Mouse (Mus musculus): ENCODE measurements around the gene Sfi1.
"Not testable (repeated sequence)": the region's sequence is repeated elsewhere in the genome, so short reads cannot be mapped to it uniquely, and the experiment has no call there.

DNA sequence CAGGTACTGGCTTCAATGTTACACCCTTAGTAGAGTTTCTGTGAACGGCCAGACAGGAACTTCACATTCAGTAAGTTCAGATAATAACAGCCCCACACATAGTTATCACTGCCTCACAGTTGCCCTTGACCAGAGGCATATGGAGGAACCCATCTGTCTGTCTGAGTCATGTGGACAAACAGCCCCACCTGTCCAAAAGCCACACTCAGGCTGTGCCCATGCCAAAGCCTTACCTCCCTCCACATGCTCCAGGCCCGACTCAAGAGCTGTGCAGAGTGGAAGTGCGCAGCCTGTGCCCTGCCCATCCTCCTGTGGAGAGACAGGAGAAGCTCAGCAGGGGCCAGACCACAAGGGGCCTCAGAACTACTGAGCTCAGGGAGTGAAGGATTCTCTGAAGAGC lies 49.3 kb downstream of the Sfi1 start:
- TF ChIP-seq CTCF (IDR thresholded peaks at IDR 0.05 in 2 of 3, conservative IDR thresholded peaks at IDR 0.05 in 1 of 3; ENCODE audit: control insufficient read depth in 1 of 3, insufficient read depth in 1 of 3, low read depth in 2 of 3, low read length in 3 of 3, poor library complexity in 1 of 3, severe bottlenecking in 1 of 3); ZC3H11A (IDR thresholded peaks at IDR 0.05; ENCODE audit: low read depth, low read length); MEF2A (IDR thresholded peaks at IDR 0.05; ENCODE audit: extremely low read depth, insufficient replicate concordance, low read depth, low read length, poor library complexity, severe bottlenecking); ZNF384 (IDR thresholded peaks at IDR 0.05; ENCODE audit: low read depth, low read length); POLR2AphosphoS5 (IDR thresholded peaks at IDR 0.05; ENCODE audit: borderline replicate concordance, low read depth, low read length); ELF1 (IDR thresholded peaks at IDR 0.05; ENCODE audit: low read depth, low read length); E2F4 (IDR thresholded peaks at IDR 0.05; ENCODE audit: borderline replicate concordance, low read depth, low read length); TBP (IDR thresholded peaks at IDR 0.05; ENCODE audit: low read depth, low read length); NRF1 (IDR thresholded peaks at IDR 0.05; ENCODE audit: insufficient read depth, low read depth, low read length, poor library complexity, severe bottlenecking): not testable (repeated sequence)
- TF ChIP-seq GATA1 (IDR thresholded peaks at IDR 0.05; ENCODE audit: low read depth, low read length) (peak; percentile 34; the same call in 1 of the 2 replicates), TCF12 (IDR thresholded peaks at IDR 0.05; ENCODE audit: low read depth, low read length) (peak; percentile 47; the same call in 1 of the 2 replicates), EP300 (IDR thresholded peaks at IDR 0.05; ENCODE audit: low read depth in 1 of 2, low read length in 2 of 2) (peak in 1 of 2 experiments; percentile 51; a peak in 2 of 4 replicates)
